ENCODE assay signal across 9 mouse cellular contexts in genomic region chr4:116222843-116223119, GRCm38 (mm10). TPM values are rescaled to one million over a fixed set of nuclear protein-coding genes. Genes with fewer than 3 reads are reported as not detected.
DNase-seq lines count a peak whose midpoint lies in the region; ATAC-seq and TF ChIP-seq lines count a peak whose summit lies in the region.
"Had no signal": no experiment of that assay in that cellular context is flagged by ENCODE, and none has a peak within 500 bp of the region (broad histone marks: within the 10 kb centered on the region; RNA-seq: fewer than 3 reads in every experiment).

No protein-coding gene starts in this region.

- H3K27me3 ChIP-seq in ES-Bruce4 (ENCODE audit: control insufficient read depth, insufficient read depth, low read length, poor library complexity, severe bottlenecking), result no peaks in the 10 kb centered on the region
- H3K27me3 ChIP-seq in heart, embryonic 16.5 days (ENCODE audit: control insufficient read depth, insufficient read depth, low read length), result no peaks in the 10 kb centered on the region
- H3K27me3 ChIP-seq in liver, embryonic 16.5 days (ENCODE audit: control insufficient read depth, insufficient read depth, low read depth, low read length), result peaks cover 12% of the 10 kb centered on the region

- no peak overlapping the region for H3K27ac ChIP-seq in ES-Bruce4 (ENCODE audit: insufficient read depth, low read length)
- H3K27ac ChIP-seq in heart, embryonic 16.5 days (ENCODE audit: low read length), result peak overlapping the region; percentile 98; the same call in 1 of the 2 replicates
- no peak overlapping the region for H3K27ac ChIP-seq in liver, embryonic 16.5 days (ENCODE audit: low read length)

- whole genome bisulfite sequencing in heart, embryonic 16.5 days, result 8% methylated on average over 6 of the region's 6 CpGs
- 19% methylated on average over 6 of the region's 6 CpGs for WGBS in liver, embryonic 16.5 days (ENCODE audit: insufficient replicate concordance)

- ATAC-seq in heart, embryonic 16.5 days (replicated peaks; ENCODE audit: extremely low read depth, insufficient read depth, low FRiP score), result no peak
- no peak for ATAC-seq in liver, embryonic 16.5 days (ENCODE audit: low read depth)

- H3K4me1 ChIP-seq in ES-Bruce4 (ENCODE audit: control insufficient read depth, insufficient read depth, low read length), result no peaks in the 10 kb centered on the region
- peaks cover 6% of the 10 kb centered on the region for H3K4me1 ChIP-seq in heart, embryonic 16.5 days (ENCODE audit: control insufficient read depth, insufficient read depth, low read length)
- peaks cover 11% of the 10 kb centered on the region for H3K4me1 ChIP-seq in liver, embryonic 16.5 days (ENCODE audit: control insufficient read depth, low read depth, low read length)

- no peak for TF ChIP-seq CTCF in ES-Bruce4 (IDR thresholded peaks at IDR 0.05; ENCODE audit: low read depth, low read length)

- no peak overlapping the region for H3K4me3 ChIP-seq in ES-Bruce4 (ENCODE audit: low read depth, low read length)
- peak overlapping the region; percentile 87 for H3K4me3 ChIP-seq in heart, embryonic 16.5 days (ENCODE audit: low read length)
- H3K4me3 ChIP-seq in liver, embryonic 16.5 days (ENCODE audit: low read depth, low read length), result peak overlapping the region; percentile 92; the same call in 1 of the 2 replicates

- intact Hi-C loops in heart, postnatal 14 days (cut with DNase I), result no loop called here

- TF ChIP-seq EP300 in ES-Bruce4 (IDR thresholded peaks at IDR 0.05; ENCODE audit: insufficient read depth, low read depth, low read length), result no peak

- H3K9ac ChIP-seq in ES-Bruce4 (ENCODE audit: low read depth, poor library complexity, severe bottlenecking), result 0 out of 2 replicates have a peak overlapping the region, but pooled peaks have one; percentile 60
- H3K9ac ChIP-seq in heart, embryonic 16.5 days (ENCODE audit: low read length), result peak overlapping the region; percentile 87
- H3K9ac ChIP-seq in liver, embryonic 16.5 days (ENCODE audit: low read depth, low read length), result no peak overlapping the region

- TF ChIP-seq POLR2A in ES-Bruce4 (IDR thresholded peaks at IDR 0.05; ENCODE audit: insufficient read depth, low read length), result no peak

- no peaks in the 10 kb centered on the region for H3K9me3 ChIP-seq in ES-Bruce4 (replicated peaks; ENCODE audit: control insufficient read depth, insufficient read depth, low read length, poor library complexity, severe bottlenecking)
- no peaks in the 10 kb centered on the region for H3K9me3 ChIP-seq in heart, embryonic 16.5 days (replicated peaks; ENCODE audit: control insufficient read depth, low read length)
- H3K9me3 ChIP-seq in liver, embryonic 16.5 days (replicated peaks; ENCODE audit: control insufficient read depth, low read length), result no peaks in the 10 kb centered on the region

- peak; percentile 9 for DNase-seq in heart, adult 8-10 months (ENCODE audit: low spot score)
- DNase-seq in heart, postnatal 14 days, result no peak
- no peak for DNase-seq in ovary, postnatal 14 days (ENCODE audit: low spot score)
- DNase-seq in frontal cortex, postnatal 36 days (ENCODE audit: low spot score in 2 of 2), result no peak
- DNase-seq in urinary bladder, postnatal 36 days (ENCODE audit: low spot score in 2 of 2), result no peak

- no peaks in the 10 kb centered on the region for H3K36me3 ChIP-seq in ES-Bruce4 (ENCODE audit: control insufficient read depth, insufficient read depth, low read length, poor library complexity, severe bottlenecking)
- H3K36me3 ChIP-seq in heart, embryonic 16.5 days (ENCODE audit: control insufficient read depth, insufficient read depth), result no peaks in the 10 kb centered on the region
- H3K36me3 ChIP-seq in liver, embryonic 16.5 days (ENCODE audit: control insufficient read depth, insufficient read depth), result no peaks in the 10 kb centered on the region

- peak overlapping the region; percentile 68 for H3K4me2 ChIP-seq in heart, embryonic 16.5 days (ENCODE audit: low read depth, low read length)
- no peak overlapping the region for H3K4me2 ChIP-seq in liver, embryonic 16.5 days (ENCODE audit: low read depth, low read length)

RNA-seq across cellular contexts. Expression of gene Pik3r3, which starts 1.4 kb away (rescaled TPM):
- 10 to 100 TPM in 3 of 4 experiments, 1 to 10 TPM in 1; 8.5 to 14.9 (median 11.9) TPM for total RNA-seq in heart, adult 8-10 months (2022)
- total RNA-seq in heart, postnatal 14 days (2021), result 10 to 100 TPM; 18.3 to 18.9 TPM
- 4.4 and 4.5 TPM in 2 replicates for polyA plus RNA-seq in ES-Bruce4 (2011; ENCODE audit: insufficient read depth, insufficient read length, low read depth, missing spikeins)
- polyA plus RNA-seq in heart, embryonic 16.5 days (2015; fragmentation: Nextera tagmentation; extraction: Ambion mirVana), result 9.0 and 11.2 TPM in 2 replicates
- 0.61 and 0.72 TPM in 2 replicates for polyA plus RNA-seq in liver, embryonic 16.5 days (2015; fragmentation: Nextera tagmentation; extraction: Ambion mirVana)

RNA-seq across cellular contexts. Expression of gene Gm49337, which starts 49.6 kb away (rescaled TPM):
- total RNA-seq in heart, adult 8-10 months (2022), result not detected
- 1 to 10 TPM; 1.1 to 3.7 TPM for total RNA-seq in heart, postnatal 14 days (2021)
- polyA plus RNA-seq in ES-Bruce4 (2011; ENCODE audit: insufficient read depth, insufficient read length, low read depth, missing spikeins), result 0.90 TPM in 1 of 2 replicates, not detected in the other
- not detected in 2 replicates for polyA plus RNA-seq in heart, embryonic 16.5 days (2015; fragmentation: Nextera tagmentation; extraction: Ambion mirVana)
- polyA plus RNA-seq in liver, embryonic 16.5 days (2015; fragmentation: Nextera tagmentation; extraction: Ambion mirVana), result not detected in 2 replicates

RNA-seq across cellular contexts. Expression of gene 1700042G07Rik, which starts 49.6 kb away (rescaled TPM):
- not detected for total RNA-seq in heart, adult 8-10 months (2022)
- not detected for total RNA-seq in heart, postnatal 14 days (2021)
- not detected in 2 replicates for polyA plus RNA-seq in ES-Bruce4 (2011; ENCODE audit: insufficient read depth, insufficient read length, low read depth, missing spikeins)
- polyA plus RNA-seq in heart, embryonic 16.5 days (2015; fragmentation: Nextera tagmentation; extraction: Ambion mirVana), result not detected in 2 replicates
- not detected in 2 replicates for polyA plus RNA-seq in liver, embryonic 16.5 days (2015; fragmentation: Nextera tagmentation; extraction: Ambion mirVana)
- total RNA-seq: left cerebral cortex, postnatal 14 days had no signal

RNA-seq across cellular contexts. Expression of gene Tspan1, which starts 55.4 kb away (rescaled TPM):
- under 1 TPM in 1 of 4 experiments, not detected in 3; 0.55 TPM for total RNA-seq in heart, adult 8-10 months (2022)
- under 1 TPM in 1 of 2 experiments, not detected in 1; 0.36 TPM for total RNA-seq in heart, postnatal 14 days (2021)
- 1.1 TPM in 1 of 2 replicates, not detected in the other for polyA plus RNA-seq in ES-Bruce4 (2011; ENCODE audit: insufficient read depth, insufficient read length, low read depth, missing spikeins)
- 1.9 and 3.2 TPM in 2 replicates for polyA plus RNA-seq in heart, embryonic 16.5 days (2015; fragmentation: Nextera tagmentation; extraction: Ambion mirVana)
- 0.27 TPM in 1 of 2 replicates, not detected in the other for polyA plus RNA-seq in liver, embryonic 16.5 days (2015; fragmentation: Nextera tagmentation; extraction: Ambion mirVana)
